Mouse (Mus musculus): Measurements from ENCODE around the gene Lyzl4.

GRCm38 (mm10) chr9:121574380-121574779 lies 67.5 kb downstream of the Lyzl4 start:
- TF ChIP-seq CTCF (IDR thresholded peaks at IDR 0.05; ENCODE audit: extremely low read depth, insufficient read length, insufficient replicate concordance, low read depth, low read length) = no peak
- no peak for TF ChIP-seq POLR2A (IDR thresholded peaks at IDR 0.05; ENCODE audit: low read depth, low read length)
